Mouse (Mus musculus) embryonic facial prominence, embryonic 15.5 days (tissue): ENCODE data around the gene Btbd35f12. TPM values are rescaled to one million over a fixed set of nuclear protein-coding genes. Genes with fewer than 3 reads are reported as not detected.
"Not testable (repeated sequence)": the region's sequence is repeated elsewhere in the genome, so short reads cannot be mapped to it uniquely, and the experiment has no call there.

Source experiments
- ATAC-seq: fragments of 200-750 bp; cut with Nextera tagmentation; 2 replicates; pipeline ENCODE4 v1.8.0; 2017; ENCODE audit warnings: low read depth, moderate TSS enrichment; ENCODE audit not compliant: insufficient number of reproducible peaks, low FRiP score, low TSS enrichment
- H3K27ac ChIP-seq: fragments of 300-500 bp; sonication (generic); replicated peaks from 2 replicates; pipeline ENCODE4 v1.5.1; 2015; ENCODE audit warnings: mild to moderate bottlenecking, inconsistent platforms
- H3K27me3 ChIP-seq: fragments of 300-500 bp; sonication (generic); 2 replicates; pipeline ENCODE4 v1.6.1; 2015; ENCODE audit warnings: inconsistent platforms
- H3K36me3 ChIP-seq: fragments of 300-500 bp; sonication (generic); 2 replicates; pipeline ENCODE4 v1.6.1; 2015; ENCODE audit warnings: mild to moderate bottlenecking, inconsistent platforms
- H3K4me1 ChIP-seq: fragments of 300-500 bp; sonication (generic); 2 replicates; pipeline ENCODE4 v1.6.1; 2015; ENCODE audit warnings: inconsistent platforms
- H3K4me2 ChIP-seq: fragments of 300-500 bp; sonication (generic); replicated peaks from 2 replicates; pipeline ENCODE4 v1.6.1; 2015; ENCODE audit warnings: mild to moderate bottlenecking, inconsistent platforms
- H3K4me3 ChIP-seq: fragments of 300-500 bp; sonication (generic); replicated peaks from 2 replicates; pipeline ENCODE4 v1.5.1; 2015; ENCODE audit warnings: mild to moderate bottlenecking, inconsistent platforms
- H3K9ac ChIP-seq: fragments of 300-500 bp; sonication (generic); 2 replicates; pipeline ENCODE4 v1.6.1; 2015; ENCODE audit warnings: inconsistent platforms
- H3K9me3 ChIP-seq: fragments of 300-500 bp; sonication (generic); replicated peaks from 2 replicates; pipeline ENCODE4 v1.6.1; 2016; ENCODE audit warnings: inconsistent platforms
- WGBS: fragments of 180-500 bp; shearing (Covaris S2); methylation state at CpG from one replicate; pipeline ENCODE4 v1.1.7; 2015; 5-methylcytosine and 5-hydroxymethylcytosine counted together
- polyA plus RNA-seq: library from polyadenylated mRNA; unstranded; fragments of >200 nt; fragmentation: Nextera tagmentation; extraction: Ambion mirVana; gene quantifications from 2 replicates; pipeline ENCODE4 v1.2.1, GENCODE M21; 2015

The Btbd35f12 gene
- not detected in 2 replicates for polyA plus RNA-seq

DNA sequence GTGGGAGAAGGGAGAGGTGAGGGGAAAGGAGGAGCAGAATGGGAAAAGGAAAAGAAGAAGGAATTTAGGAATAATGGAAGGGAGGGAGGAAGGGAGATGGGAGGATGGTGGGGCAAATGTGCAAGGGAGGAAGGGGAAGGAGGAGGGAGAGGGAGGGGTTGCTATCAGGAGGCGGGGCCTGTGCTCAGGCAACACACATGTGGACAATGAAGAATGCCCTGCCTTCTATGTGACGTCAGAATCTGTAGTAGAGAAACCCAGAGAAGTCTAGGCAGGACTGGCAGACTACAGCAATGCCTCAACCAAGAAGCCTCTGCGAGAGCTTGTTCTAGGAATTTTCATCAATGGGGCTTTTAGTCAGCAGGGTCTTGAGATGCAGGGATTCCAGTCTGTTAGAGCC, at the start of gene Btbd35f12:
Gene Btbd35f12, plus strand, starts transcription at position 301 of the 400 bp plus-strand sequence.
- H3K4me2 ChIP-seq, H3K4me3 ChIP-seq, H3K27ac ChIP-seq, H3K9ac ChIP-seq, H3K36me3 ChIP-seq, H3K4me1 ChIP-seq, ATAC-seq, H3K9me3 ChIP-seq, H3K27me3 ChIP-seq: not testable (repeated sequence)
- WGBS: no CpG with 5 or more reads among the region's 3 CpGs

DNA sequence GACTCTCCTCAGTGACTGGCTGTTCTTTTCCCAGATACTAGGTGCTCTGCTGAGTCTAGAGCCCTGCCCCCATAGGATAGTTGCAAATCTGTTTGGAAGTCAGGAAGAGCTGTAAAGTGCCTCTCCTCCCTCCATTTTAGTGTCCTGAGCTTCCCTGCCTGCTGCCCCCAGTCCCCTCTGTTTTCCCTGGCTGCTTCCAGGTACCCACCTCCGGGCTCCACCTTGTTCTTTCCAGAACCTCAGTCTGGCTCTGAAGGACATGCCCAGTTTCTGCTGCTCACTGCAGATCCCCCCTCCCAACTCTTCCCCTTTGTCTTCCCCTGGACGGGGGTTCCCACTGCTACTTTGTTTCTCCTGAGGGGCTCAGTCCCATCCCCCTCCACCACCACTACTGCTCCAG, 40.1 kb downstream of the Btbd35f12 start:
- H3K9me3 ChIP-seq, H3K27me3 ChIP-seq, H3K9ac ChIP-seq, H3K4me2 ChIP-seq, H3K36me3 ChIP-seq, ATAC-seq, H3K27ac ChIP-seq, H3K4me1 ChIP-seq, H3K4me3 ChIP-seq: not testable (repeated sequence)
- WGBS: 84% methylated on average over 2 of the region's 2 CpGs

Other genes starting within 250 kb of the Btbd35f12 start
- gene Spin2-ps6, start 78.5 kb upstream of the Btbd35f12 start, polyA plus RNA-seq: not detected in 2 replicates